Mouse (Mus musculus) spleen, adult 12 weeks (tissue): ENCODE measurements around the gene Pdzd2.

Experiments
- DNase-seq: peaks from one replicate; pipeline ENCODE4 v3.0.0; 2022; ENCODE audit warnings: low spot score

The Pdzd2 gene

GRCm38 (mm10) chr15:12349840-12350239 is 389.9 kb downstream of the Pdzd2 start:
- DNase-seq = no peak

GRCm38 (mm10) chr15:12348950-12349349 is 390.8 kb downstream of the Pdzd2 start:
- no peak for DNase-seq

- no peak for DNase-seq
Observed at GRCm38 (mm10) chr15:12346916-12347315, 392.8 kb downstream of the Pdzd2 start.

DNA sequence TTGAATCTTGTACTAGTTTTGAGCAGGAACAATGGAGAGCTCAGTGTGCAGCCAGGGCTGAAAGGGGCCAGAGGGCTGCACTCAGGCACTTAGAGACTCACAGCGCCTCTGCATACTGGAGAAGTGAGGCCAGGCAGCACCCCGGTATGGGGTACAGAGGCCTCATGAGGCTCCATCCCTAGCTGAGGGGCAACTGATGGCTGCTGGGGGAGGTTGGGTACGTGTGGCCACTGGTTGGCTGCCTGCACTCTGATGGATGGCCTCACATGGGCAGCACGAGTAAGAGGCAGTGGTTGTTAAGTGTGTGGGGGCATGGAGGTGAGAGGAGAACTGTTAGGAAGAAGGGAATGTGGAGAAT is 398.3 kb downstream of the Pdzd2 start:
- no peak for DNase-seq

- DNase-seq = no peak
Observed at GRCm38 (mm10) chr15:12340536-12341400, 399.0 kb downstream of the Pdzd2 start.

GRCm38 (mm10) chr15:12337779-12338137 is 402.0 kb downstream of the Pdzd2 start:
- DNase-seq = no peak

GRCm38 (mm10) chr15:12337030-12337778 is 402.5 kb downstream of the Pdzd2 start:
- no peak for DNase-seq

DNA sequence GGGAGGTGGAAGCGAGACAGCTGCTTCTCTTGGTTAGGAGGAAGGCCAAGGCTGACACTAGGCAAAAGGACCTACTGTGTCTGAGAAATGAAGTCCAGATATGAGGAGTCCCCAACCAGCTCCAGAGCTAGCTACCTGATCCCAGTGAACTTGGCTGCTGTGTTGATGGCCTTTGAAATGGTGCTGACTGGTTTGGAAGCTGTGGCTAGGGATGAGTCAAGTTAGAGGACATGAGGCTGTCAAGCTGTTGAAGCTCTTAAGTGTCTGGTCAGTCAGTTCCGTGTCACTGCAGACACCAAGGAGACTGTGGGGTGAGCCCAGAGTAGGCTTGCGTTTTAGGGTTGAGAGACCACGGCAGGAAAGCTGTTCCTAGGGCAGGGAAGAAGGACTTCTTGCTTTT is 405.3 kb downstream of the Pdzd2 start:
- DNase-seq = no peak

- DNase-seq = no peak
Observed at GRCm38 (mm10) chr15:12331300-12331699, 408.4 kb downstream of the Pdzd2 start.

DNA sequence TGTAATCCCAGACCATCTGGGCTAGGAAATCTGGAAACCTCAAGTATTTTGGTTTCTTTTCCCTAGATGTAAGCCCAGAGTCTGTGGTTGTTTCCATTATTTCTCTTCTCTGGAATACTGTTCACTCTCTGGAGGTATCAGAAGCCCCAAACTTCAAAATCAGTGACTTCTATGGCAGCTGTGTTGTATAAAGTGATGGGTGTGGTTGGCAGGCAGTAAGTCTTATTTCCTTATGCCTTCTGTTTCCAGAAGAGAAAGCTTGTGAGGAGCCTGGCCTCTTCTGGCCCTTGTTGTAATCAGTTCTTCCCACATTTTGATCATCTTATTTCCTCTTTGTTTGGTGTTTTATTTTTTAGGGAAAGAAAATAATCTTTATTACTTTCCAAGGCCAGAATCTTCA is 408.8 kb downstream of the Pdzd2 start:
- no peak for DNase-seq

DNA sequence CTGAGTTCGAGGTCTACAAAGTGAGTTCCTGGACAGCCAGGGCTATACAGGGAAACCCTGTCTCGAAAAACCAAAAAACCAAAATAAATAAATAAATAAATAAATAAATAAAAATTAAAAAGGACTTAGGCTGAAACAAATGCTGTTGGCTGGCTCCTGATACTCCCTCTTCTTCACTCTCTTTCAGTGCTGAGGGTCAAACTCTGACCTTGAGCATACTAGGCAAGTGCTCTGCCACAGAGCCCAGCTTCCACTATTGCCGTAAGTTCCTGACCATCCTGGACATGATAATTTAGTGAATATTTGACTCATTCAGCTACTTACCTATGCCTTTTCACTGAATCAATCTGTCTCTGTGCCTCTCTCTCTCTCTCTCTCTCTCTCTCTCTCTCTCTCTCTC is 409.3 kb downstream of the Pdzd2 start:
- DNase-seq = no peak

GRCm38 (mm10) chr15:12324326-12324725 is 415.4 kb downstream of the Pdzd2 start:
- no peak for DNase-seq

- no peak for DNase-seq
Observed at GRCm38 (mm10) chr15:12322676-12323402, 416.9 kb downstream of the Pdzd2 start.

DNA sequence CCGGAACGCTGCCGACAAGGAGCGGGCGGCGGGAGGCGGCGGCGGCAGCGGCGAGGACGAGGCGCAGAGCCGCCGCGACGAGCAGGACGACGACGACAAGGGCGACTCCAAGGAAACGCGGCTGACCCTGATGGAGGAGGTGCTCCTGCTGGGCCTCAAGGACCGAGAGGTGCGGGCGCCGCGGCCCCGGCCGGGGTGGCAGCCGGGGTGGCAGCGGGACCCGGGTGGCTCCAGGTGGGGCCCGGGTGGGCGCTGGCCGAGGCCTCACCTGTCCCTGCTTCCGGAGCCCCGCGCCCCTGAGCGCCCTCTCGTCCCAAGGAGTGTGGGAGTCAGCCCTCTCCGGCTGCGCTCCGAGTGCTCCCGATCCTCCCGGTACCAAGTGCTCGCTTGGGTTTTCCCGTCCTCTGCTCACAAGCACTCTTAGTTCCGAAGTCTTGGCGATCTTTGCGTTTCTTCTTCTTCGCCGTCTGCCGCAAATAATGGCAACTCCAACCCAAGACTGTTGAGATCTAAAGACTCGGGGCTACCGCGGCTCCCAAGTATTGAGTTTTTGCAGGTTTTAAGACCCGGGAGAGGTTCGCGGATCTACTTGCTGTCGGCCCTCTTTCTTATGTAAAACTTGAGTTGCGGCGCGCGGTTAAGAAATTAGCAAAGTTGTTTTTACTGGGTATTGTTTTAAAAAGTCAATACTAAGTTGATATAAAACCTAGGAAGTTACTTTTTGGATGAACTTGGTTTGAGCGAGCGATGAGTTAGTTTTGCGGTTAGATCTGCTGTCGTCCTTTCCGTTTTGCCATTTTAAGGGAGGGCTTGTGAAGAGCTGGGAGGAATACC is 417.7 kb downstream of the Pdzd2 start, which contains the start of gene 1810049J17Rik:
Gene 1810049J17Rik (minus strand): TSS at position 112 of the 834 bp plus-strand sequence.
- peak; percentile 45 for DNase-seq

- peak; percentile 89 for DNase-seq
Observed at GRCm38 (mm10) chr15:12321091-12321787, 418.5 kb downstream of the Pdzd2 start, which contains the start of gene Golph3. Golph3 (plus strand) TSS chr15:12321450.

DNA sequence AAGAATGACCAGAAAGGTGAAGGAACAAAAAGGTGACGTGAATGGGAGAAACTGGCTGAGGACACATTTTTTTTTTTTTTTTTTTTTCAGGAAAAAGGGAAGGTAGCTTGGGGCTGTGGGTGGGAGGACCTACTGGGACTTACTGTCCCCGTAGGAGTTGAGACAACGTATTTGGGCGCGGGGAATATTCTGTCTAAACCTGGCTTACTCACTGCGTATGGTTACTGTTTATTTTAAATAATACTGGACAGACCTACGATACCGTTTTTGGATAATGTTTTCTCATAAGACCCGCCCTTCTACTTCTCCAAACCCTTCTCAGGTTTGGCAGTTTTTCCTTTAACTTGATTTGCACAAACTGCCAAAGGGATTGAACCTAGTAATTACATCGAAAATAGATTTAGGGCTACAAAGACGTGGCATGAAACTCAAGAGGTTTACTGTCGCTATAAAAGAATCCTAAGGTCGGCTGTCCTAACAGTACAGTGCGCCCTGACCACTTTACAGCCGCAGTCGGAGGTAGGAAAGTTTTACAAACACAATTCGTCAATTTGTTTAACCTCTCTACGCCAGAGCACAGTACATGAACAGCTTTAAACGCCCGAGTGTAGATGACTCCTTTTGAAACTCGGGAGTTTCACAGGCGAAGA is 419.2 kb downstream of the Pdzd2 start:
- no peak for DNase-seq

DNA sequence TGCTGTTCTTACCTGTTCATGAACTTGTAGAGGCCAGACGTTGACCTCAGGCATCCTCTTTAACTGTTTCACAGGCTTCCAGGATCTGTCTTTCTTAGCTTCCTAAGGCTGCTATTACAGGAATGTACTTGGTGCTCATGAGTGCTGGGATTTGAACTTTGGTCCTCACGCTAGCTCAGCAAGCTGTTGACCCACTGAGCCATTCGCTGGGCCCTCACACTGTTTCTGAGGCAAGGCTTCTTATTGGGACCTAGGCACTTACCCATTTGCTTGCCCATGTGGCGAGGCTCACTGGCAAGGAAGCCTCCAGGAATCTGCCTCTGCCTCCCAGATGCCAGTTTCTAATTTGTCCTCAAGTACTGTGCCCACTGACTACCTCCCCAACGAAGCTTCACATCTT is 419.8 kb downstream of the Pdzd2 start:
- no peak for DNase-seq

GRCm38 (mm10) chr15:12318451-12318850 is 421.3 kb downstream of the Pdzd2 start:
- DNase-seq = no peak

DNA sequence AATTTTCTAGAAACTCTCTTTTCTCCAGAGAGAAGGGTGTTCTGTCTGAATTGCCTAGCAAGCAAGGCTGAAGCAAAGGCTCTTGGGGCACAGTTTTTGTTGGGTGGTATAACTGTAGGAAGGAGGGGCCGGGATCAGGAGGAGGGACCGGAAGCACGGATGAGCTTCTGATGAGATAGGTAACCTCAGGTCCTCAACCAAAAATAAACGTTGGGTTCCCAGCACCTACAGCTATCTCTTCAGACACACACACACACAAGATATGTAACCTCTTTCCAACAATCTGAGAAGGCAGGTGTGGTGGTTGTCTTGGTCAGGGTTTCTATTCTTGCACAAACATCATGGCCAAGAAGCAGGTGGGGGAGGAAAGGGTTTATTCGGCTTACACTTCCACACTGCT is 422.4 kb downstream of the Pdzd2 start:
- DNase-seq = no peak

DNA sequence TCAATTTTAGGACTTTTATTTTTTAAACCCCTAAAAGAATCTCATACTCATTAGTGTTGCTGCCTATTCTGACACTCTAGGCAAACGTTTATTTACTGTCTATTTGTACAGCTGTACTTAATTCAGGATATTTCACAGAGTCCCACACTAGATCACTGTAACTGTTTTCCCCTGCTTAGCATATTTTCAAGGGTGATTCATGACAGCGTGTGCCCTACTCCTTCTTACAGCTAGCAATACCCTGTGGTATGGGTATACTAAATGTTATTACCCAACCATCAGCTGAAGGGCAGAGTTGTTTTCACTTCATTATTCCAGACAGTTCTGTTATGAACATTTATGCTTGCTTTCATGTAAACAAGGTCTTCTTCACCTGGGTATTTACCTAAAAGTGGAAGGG is 423.7 kb downstream of the Pdzd2 start:
- DNase-seq = no peak

DNA sequence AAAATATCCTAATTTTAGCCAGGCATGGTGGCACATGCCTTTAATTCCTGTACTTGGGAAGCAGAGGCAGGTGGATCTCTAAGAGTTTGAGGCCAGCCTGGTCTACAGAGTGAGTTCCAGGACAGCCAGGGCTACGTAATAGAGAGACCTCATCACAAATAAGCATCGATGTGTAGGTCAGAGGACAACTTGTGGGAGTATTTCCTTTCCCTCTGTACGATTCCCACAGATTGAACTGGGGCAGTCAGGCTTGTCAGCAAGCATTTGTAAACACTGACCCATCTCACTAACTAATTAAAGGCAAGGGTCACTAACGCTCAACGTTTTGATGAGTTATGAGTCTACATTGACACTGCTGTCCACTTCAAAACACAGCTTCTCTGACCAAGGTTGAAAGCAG is 425.1 kb downstream of the Pdzd2 start:
- no peak for DNase-seq
